Mouse (Mus musculus) embryonic fibroblast, embryonic 13.5 days (primary cell): ENCODE measurements around the gene Atxn7l3. TPM values are rescaled to one million over a fixed set of nuclear protein-coding genes. Genes with fewer than 3 reads are reported as not detected.
A peak's percentile ranks its signal among the peaks of the same experiment; 100 is the strongest.

Source experiments
- H3K27ac ChIP-seq: 2 replicates; pipeline ENCODE4 v1.5.1; 2012; ENCODE audit warnings: low read length, control low read depth, inconsistent platforms; ENCODE audit not compliant: insufficient read depth
- H3K4me1 ChIP-seq: 2 replicates; pipeline ENCODE4 v1.6.1; 2011; ENCODE audit warnings: low read length; ENCODE audit not compliant: control insufficient read depth, insufficient read depth
- H3K4me3 ChIP-seq: 2 replicates; pipeline ENCODE4 v1.5.1; 2011; ENCODE audit warnings: mild to moderate bottlenecking, control low read depth, low read length; ENCODE audit not compliant: insufficient read depth
- CTCF ChIP-seq: IDR thresholded peaks from 2 replicates; pipeline ENCODE4 v1.5.1; 2011; ENCODE audit warnings: mild to moderate bottlenecking, control low read depth, low read length, moderate library complexity, borderline replicate concordance; ENCODE audit not compliant: insufficient read depth
- POLR2A ChIP-seq: IDR thresholded peaks from 2 replicates; pipeline ENCODE4 v1.6.1; 2011; ENCODE audit warnings: low read depth, mild to moderate bottlenecking, control low read depth, low read length, moderate library complexity
- polyA plus RNA-seq: library from polyadenylated mRNA; stranded (reverse); fragments of >200 nt; gene quantifications from 2 replicates; pipeline ENCODE4 v1.2.4, GENCODE M21; 2011; ENCODE audit warnings: low read depth; ENCODE audit not compliant: missing spikeins, insufficient read length

Gene Atxn7l3
- polyA plus RNA-seq, 1 experiment: 55.6 TPM

GRCm38 (mm10) chr11:102246273-102246635 lies 50.2 kb downstream of the Atxn7l3 start:
- peak overlapping the region; percentile 75 for H3K27ac ChIP-seq
- H3K4me1 ChIP-seq: peaks cover 17% of the 10 kb centered on the region
- TF ChIP-seq CTCF (no peak), POLR2A (no peak)
- H3K4me3 ChIP-seq: no peak overlapping the region

DNA sequence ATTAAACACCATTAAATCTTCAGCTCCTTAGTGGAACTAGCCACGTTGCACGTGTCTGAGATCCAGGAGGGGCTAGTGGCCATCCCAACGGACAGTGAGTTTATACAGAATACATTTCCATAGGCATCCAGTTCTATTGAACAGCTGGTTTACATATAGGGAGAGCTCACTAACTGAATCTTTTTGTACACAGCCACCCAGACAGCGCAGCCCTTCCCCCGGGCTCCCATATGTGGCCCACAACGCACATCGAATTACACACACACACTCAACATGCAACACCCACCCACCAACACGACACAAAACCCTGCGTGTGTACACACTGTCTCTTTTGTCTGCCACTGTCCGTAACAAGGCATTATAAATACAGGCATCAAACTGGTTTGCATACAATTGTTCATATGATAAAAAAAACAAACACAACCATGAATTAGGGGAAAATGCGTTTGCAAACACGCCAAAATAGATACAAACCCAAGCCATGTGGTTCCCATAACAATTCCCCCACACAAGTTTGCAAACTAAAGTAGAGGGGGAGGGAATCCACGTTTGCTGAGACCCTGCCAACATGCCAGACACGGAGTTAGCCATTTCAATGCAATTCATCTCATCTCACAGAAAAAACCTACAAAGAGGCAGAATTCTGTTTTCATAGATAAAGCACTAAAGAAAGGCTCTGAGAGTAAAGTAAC lies 50.7 kb downstream of the Atxn7l3 start:
- no peak overlapping the region for H3K4me3 ChIP-seq
- no peak for TF ChIP-seq CTCF
- TF ChIP-seq POLR2A: no peak
- H3K4me1 ChIP-seq: peaks cover 17% of the 10 kb centered on the region
- H3K27ac ChIP-seq: peak overlapping the region; percentile 75

DNA sequence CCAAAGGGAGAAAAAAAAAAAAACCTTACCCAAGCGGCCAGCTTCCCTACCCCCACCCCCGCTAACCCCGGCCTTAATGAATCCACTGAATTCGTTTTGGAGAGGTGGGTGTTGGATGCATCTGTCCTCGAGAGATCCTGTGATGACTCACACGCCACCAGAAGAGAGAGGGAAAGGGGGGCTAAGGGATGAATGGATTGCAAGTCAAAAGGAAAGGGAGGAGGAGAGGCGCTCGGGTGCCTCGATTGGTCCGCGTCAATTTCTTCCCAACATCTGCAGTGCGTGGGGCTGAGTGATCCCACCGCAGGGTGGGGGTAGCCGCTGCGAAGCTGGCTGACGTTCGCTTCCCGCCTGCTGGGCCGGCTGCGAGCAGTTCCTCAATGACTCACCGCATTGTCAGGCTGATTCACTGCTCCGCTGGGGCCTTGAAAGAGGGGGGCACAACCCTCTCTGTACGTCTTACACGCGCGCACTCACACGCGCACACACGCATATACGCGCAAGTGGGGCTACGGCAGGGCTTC lies 51.4 kb downstream of the Atxn7l3 start:
- H3K27ac ChIP-seq: peak overlapping the region; percentile 75
- TF ChIP-seq POLR2A (peak; percentile 41; the same call in 1 of the 2 replicates), CTCF (no peak)
- no peak overlapping the region for H3K4me3 ChIP-seq
- peaks cover 17% of the 10 kb centered on the region for H3K4me1 ChIP-seq

DNA sequence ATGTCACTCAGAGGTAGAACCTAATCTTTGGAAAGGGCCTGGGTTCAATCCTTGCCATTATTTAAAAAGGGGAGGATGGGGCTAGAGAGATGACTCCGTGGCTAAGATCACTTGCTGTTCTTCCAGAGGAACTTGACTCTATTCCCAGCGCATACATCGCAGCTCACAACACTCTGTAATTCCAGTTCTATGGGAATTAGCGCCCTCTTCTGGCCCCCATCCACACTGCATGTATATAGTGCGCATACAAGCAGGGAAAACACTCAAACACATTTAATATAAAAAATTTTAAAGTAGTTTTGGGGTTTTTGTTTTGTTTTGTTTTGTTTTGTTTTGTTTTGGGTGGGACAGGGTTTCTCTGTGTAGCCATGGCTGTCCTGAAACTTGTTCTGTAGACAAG lies 54.6 kb downstream of the Atxn7l3 start:
- H3K4me3 ChIP-seq: no peak overlapping the region
- peaks cover 13% of the 10 kb centered on the region for H3K4me1 ChIP-seq
- TF ChIP-seq POLR2A (no peak), CTCF (no peak)
- H3K27ac ChIP-seq: no peak overlapping the region

DNA sequence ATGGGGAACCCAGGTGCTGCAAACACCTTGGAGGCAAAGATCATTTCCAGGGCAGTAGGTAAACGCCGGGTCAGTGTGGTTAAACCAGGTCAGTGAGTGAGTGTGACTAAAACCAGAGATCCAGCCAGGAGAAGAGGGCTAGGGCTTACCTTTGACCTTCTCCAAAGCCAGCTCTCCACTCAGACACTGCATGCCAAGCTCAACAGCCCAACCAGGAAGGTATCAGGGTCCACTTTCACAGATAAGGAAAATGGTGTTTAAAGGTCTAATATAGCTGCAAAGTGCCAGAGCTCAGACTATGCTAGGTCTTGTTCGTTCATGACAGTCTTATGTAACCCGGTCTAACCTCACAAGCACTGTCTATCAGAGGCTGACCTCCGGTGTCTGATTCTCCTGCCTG lies 55.2 kb downstream of the Atxn7l3 start:
- TF ChIP-seq POLR2A: no peak
- TF ChIP-seq CTCF: no peak
- H3K27ac ChIP-seq: no peak overlapping the region
- H3K4me3 ChIP-seq: no peak overlapping the region
- H3K4me1 ChIP-seq: peaks cover 10% of the 10 kb centered on the region

DNA sequence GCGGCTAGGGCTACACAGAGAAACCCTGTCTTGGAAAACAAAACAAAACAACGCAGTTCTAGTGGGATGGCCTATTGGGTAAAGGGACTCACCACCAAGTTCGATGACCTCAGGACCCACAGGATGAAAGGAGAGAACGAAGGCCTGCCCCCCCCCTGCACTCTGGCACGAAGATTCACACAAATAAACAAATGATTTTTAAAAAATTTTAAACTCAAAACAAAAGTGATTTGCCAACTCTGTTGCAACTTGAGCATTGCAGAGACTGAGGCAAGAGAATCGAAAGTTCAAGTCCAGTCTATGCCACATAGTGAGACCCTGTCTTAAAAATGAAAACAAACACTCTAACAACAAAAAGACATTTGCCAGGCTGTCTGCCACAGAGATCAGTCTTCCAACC lies 55.8 kb downstream of the Atxn7l3 start:
- H3K4me3 ChIP-seq: no peak overlapping the region
- no peak overlapping the region for H3K27ac ChIP-seq
- no peak for TF ChIP-seq CTCF
- peaks cover 4% of the 10 kb centered on the region for H3K4me1 ChIP-seq

Other genes starting within 250 kb of the Atxn7l3 start
- gene Mpp2, start 208.1 kb downstream of the Atxn7l3 start, polyA plus RNA-seq: 6.8 and 6.9 TPM in 2 replicates
- not detected in 2 replicates for gene Ppy, start 195.3 kb downstream of the Atxn7l3 start, polyA plus RNA-seq
- not detected in 2 replicates for gene Pyy, start 188.8 kb downstream of the Atxn7l3 start, polyA plus RNA-seq
- not detected in 2 replicates for gene Nags, start 151.1 kb downstream of the Atxn7l3 start, polyA plus RNA-seq
- 11.2 and 14.9 TPM in 2 replicates for gene Tmem101, start 140.2 kb downstream of the Atxn7l3 start, polyA plus RNA-seq
- gene Lsm12, start 111.3 kb downstream of the Atxn7l3 start, polyA plus RNA-seq: 113 and 124 TPM in 2 replicates
- gene G6pc3, start 107.0 kb downstream of the Atxn7l3 start, polyA plus RNA-seq: 37.9 and 40.0 TPM in 2 replicates
- 47.8 and 54.9 TPM in 2 replicates for gene Hdac5, start 66.5 kb downstream of the Atxn7l3 start, polyA plus RNA-seq
- gene BC030867, start 47.7 kb downstream of the Atxn7l3 start, polyA plus RNA-seq: 6.5 and 10.2 TPM in 2 replicates
- gene Asb16, start 27.9 kb downstream of the Atxn7l3 start, polyA plus RNA-seq: 0.37 and 0.45 TPM in 2 replicates
- gene Tmub2, start 11.7 kb downstream of the Atxn7l3 start, polyA plus RNA-seq: 37.7 and 44.6 TPM in 2 replicates
- 75.5 and 102 TPM in 2 replicates for gene Ubtf, start 23.1 kb upstream of the Atxn7l3 start, polyA plus RNA-seq
- not detected in 2 replicates for gene Slc4a1, start 69.6 kb upstream of the Atxn7l3 start, polyA plus RNA-seq
- 0.86 TPM in 1 of 2 replicates, not detected in the other for gene Rundc3a, start 96.8 kb upstream of the Atxn7l3 start, polyA plus RNA-seq
- gene Slc25a39, start 111.3 kb upstream of the Atxn7l3 start, polyA plus RNA-seq: 164 and 174 TPM in 2 replicates
- gene Grn, start 133.7 kb upstream of the Atxn7l3 start, polyA plus RNA-seq: 226 and 252 TPM in 2 replicates
- 14.0 and 17.9 TPM in 2 replicates for gene Fam171a2, start 151.1 kb upstream of the Atxn7l3 start, polyA plus RNA-seq
- gene Itga2b, start 173.5 kb upstream of the Atxn7l3 start, polyA plus RNA-seq: 6.4 and 11.6 TPM in 2 replicates